Mouse (Mus musculus): ENCODE data around the gene Smarcb1.

DNA sequence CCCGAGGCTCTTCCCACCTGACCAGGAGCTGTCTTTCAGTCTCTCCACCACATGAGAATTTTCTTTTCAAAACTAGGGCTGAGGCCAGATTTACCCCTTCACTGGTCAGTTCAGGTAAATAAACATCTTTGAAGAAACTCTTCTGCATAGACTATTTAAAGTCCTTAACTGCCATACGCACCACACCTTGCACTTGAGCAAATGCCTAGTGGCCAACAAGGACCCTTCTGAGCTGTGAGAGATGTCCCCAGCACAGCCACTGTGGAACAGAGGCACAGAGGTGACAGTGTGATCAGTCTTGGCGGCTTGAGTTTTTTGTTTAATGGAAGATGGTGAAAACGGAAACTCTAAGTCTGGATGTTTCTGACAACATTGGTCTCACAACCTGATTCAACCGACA lies 2.4 kb downstream of the Smarcb1 start:
- no peak for TF ChIP-seq POLR2A (IDR thresholded peaks at IDR 0.05; ENCODE audit: borderline replicate concordance, insufficient read depth, low read length)
- TF ChIP-seq CTCF (IDR thresholded peaks at IDR 0.05; ENCODE audit: borderline replicate concordance, insufficient read depth, low read depth, low read length) = no peak

Measured in cerebellum, adult 2 months (tissue).